In genomic region chr7:126976878-126977459, GRCm38 (mm10) we compare ENCODE assay signal across 8 mouse cellular contexts. TPM values are rescaled to one million over a fixed set of nuclear protein-coding genes. Genes with fewer than 3 reads are reported as not detected.
DNase-seq lines count a peak whose midpoint lies in the region; ATAC-seq and TF ChIP-seq lines count a peak whose summit lies in the region.

No protein-coding gene starts in this region.

- TF ChIP-seq EP300 in liver, postnatal 0 days (IDR thresholded peaks at IDR 0.05; ENCODE audit: low read depth) = no peak

- no peaks in the 10 kb centered on the region for H3K9me3 ChIP-seq in hindbrain, embryonic 13.5 days
- H3K9me3 ChIP-seq in liver, postnatal 0 days (ENCODE audit: low read length) = no peaks in the 10 kb centered on the region

- WGBS in hindbrain, embryonic 13.5 days = 30% methylated on average over 14 of the region's 14 CpGs
- WGBS in liver, postnatal 0 days (ENCODE audit: insufficient replicate concordance) = 22% methylated on average over 14 of the region's 14 CpGs

- ATAC-seq in hindbrain, embryonic 13.5 days (ENCODE audit: low FRiP score) = 0 out of 2 replicates have a peak, but pooled peaks have one; percentile 5
- no peak for ATAC-seq in liver, postnatal 0 days
- no peak for ATAC-seq in monocyte, adult 5-6 weeks (replicated peaks; ENCODE audit: insufficient number of reproducible peaks, low FRiP score, low TSS enrichment, poor library complexity, severe bottlenecking)
- ATAC-seq in megakaryocyte progenitor cell, adult 5-6 weeks (replicated peaks; ENCODE audit: poor library complexity) = no peak

- peak overlapping the region; percentile 98 for H3K9ac ChIP-seq in hindbrain, embryonic 13.5 days
- H3K9ac ChIP-seq in liver, postnatal 0 days (replicated peaks) = peak overlapping the region; percentile 95

- peak overlapping the region; percentile 98 for H3K4me3 ChIP-seq in hindbrain, embryonic 13.5 days
- peak overlapping the region; percentile 93 for H3K4me3 ChIP-seq in liver, postnatal 0 days (ENCODE audit: low read depth, low read length)

- DNase-seq in kidney, adult 18-20 months = peak; percentile 36
- DNase-seq in kidney, postnatal 4 days = no peak
- DNase-seq in ZHBTc4 (ENCODE audit: low read depth, low spot score) = peak; percentile 59
- no peak for DNase-seq in liver, postnatal 0 days
- no peak for DNase-seq in adrenal gland, postnatal 4 days (ENCODE audit: low spot score in 2 of 2)

- peaks cover 48% of the 10 kb centered on the region for H3K36me3 ChIP-seq in hindbrain, embryonic 13.5 days
- H3K36me3 ChIP-seq in liver, postnatal 0 days (replicated peaks; ENCODE audit: insufficient read depth, low read length) = peaks cover 27% of the 10 kb centered on the region

- TF ChIP-seq CTCF in liver, postnatal 0 days (IDR thresholded peaks at IDR 0.05; ENCODE audit: low read depth) = no peak

- H3K27ac ChIP-seq in hindbrain, embryonic 13.5 days = peak overlapping the region; percentile 93
- peak overlapping the region; percentile 95 for H3K27ac ChIP-seq in liver, postnatal 0 days (ENCODE audit: low read depth)

- H3K4me2 ChIP-seq in hindbrain, embryonic 13.5 days = peak overlapping the region; percentile 93
- peak overlapping the region; percentile 91 for H3K4me2 ChIP-seq in liver, postnatal 0 days (ENCODE audit: low read depth, low read length)

- no peaks in the 10 kb centered on the region for H3K27me3 ChIP-seq in hindbrain, embryonic 13.5 days
- H3K27me3 ChIP-seq in liver, postnatal 0 days (ENCODE audit: insufficient read depth, low read length) = no peaks in the 10 kb centered on the region

- H3K4me1 ChIP-seq in hindbrain, embryonic 13.5 days (replicated peaks) = peaks cover 23% of the 10 kb centered on the region
- H3K4me1 ChIP-seq in liver, postnatal 0 days (ENCODE audit: insufficient read depth) = peaks cover 27% of the 10 kb centered on the region

RNA-seq across cellular contexts. Expression of gene Cdiptos, which starts 1.1 kb away (rescaled TPM):
- polyA plus RNA-seq in hindbrain, embryonic 13.5 days (2015; fragmentation: Nextera tagmentation; extraction: Ambion mirVana) = 1.2 and 1.4 TPM in 2 replicates
- 0.68 and 1.0 TPM in 2 replicates for polyA plus RNA-seq in liver, postnatal 0 days (2015; fragmentation: Nextera tagmentation; extraction: Ambion mirVana)
- total RNA-seq in monocyte, adult 5-6 weeks (2017) = 2.8 to 9.8 TPM (median 5.5 TPM) in 3 replicates
- 1 to 10 TPM; 1.9 to 2.5 TPM for total RNA-seq in adrenal gland, postnatal 4 days (2021)
- total RNA-seq in megakaryocyte progenitor cell, adult 5-6 weeks (2015) = 4.3 and 4.9 TPM in 2 replicates
- total RNA-seq in megakaryocyte progenitor cell, adult 5-6 weeks (2017) = 0.62 and 3.2 TPM in 2 replicates

RNA-seq across cellular contexts. Expression of gene Cdipt, which starts 1.3 kb away (rescaled TPM):
- 109 and 112 TPM in 2 replicates for polyA plus RNA-seq in hindbrain, embryonic 13.5 days (2015; fragmentation: Nextera tagmentation; extraction: Ambion mirVana)
- 33.2 and 37.4 TPM in 2 replicates for polyA plus RNA-seq in liver, postnatal 0 days (2015; fragmentation: Nextera tagmentation; extraction: Ambion mirVana)
- total RNA-seq in monocyte, adult 5-6 weeks (2017) = 43.2 to 53.6 TPM (median 43.9 TPM) in 3 replicates
- total RNA-seq in adrenal gland, postnatal 4 days (2021) = 10 to 100 TPM; 86.8 to 91.0 TPM
- total RNA-seq in megakaryocyte progenitor cell, adult 5-6 weeks (2015) = 41.2 and 42.3 TPM in 2 replicates
- total RNA-seq in megakaryocyte progenitor cell, adult 5-6 weeks (2017) = 50.1 and 54.7 TPM in 2 replicates

RNA-seq across cellular contexts. Expression of gene Sez6l2, which starts 26.6 kb away (rescaled TPM):
- polyA plus RNA-seq in hindbrain, embryonic 13.5 days (2015; fragmentation: Nextera tagmentation; extraction: Ambion mirVana) = 32.7 and 36.7 TPM in 2 replicates
- polyA plus RNA-seq in liver, postnatal 0 days (2015; fragmentation: Nextera tagmentation; extraction: Ambion mirVana) = 0.09 and 0.43 TPM in 2 replicates
- total RNA-seq in monocyte, adult 5-6 weeks (2017) = 0.64 to 3.6 TPM (median 1.3 TPM) in 3 replicates
- 10 to 100 TPM; 97.6 to 97.9 TPM for total RNA-seq in adrenal gland, postnatal 4 days (2021)
- 0.46 and 1.6 TPM in 2 replicates for total RNA-seq in megakaryocyte progenitor cell, adult 5-6 weeks (2015)
- total RNA-seq in megakaryocyte progenitor cell, adult 5-6 weeks (2017) = 0.34 and 0.37 TPM in 2 replicates

RNA-seq across cellular contexts. Expression of gene Asphd1, which starts 27.6 kb away (rescaled TPM):
- 6.1 and 6.4 TPM in 2 replicates for polyA plus RNA-seq in hindbrain, embryonic 13.5 days (2015; fragmentation: Nextera tagmentation; extraction: Ambion mirVana)
- polyA plus RNA-seq in liver, postnatal 0 days (2015; fragmentation: Nextera tagmentation; extraction: Ambion mirVana) = not detected in 2 replicates
- total RNA-seq in monocyte, adult 5-6 weeks (2017) = not detected in 3 replicates
- 1 to 10 TPM; 3.0 to 3.7 TPM for total RNA-seq in adrenal gland, postnatal 4 days (2021)
- total RNA-seq in megakaryocyte progenitor cell, adult 5-6 weeks (2015) = not detected in 2 replicates
- total RNA-seq in megakaryocyte progenitor cell, adult 5-6 weeks (2017) = not detected in 2 replicates

RNA-seq across cellular contexts. Expression of gene Mvp, which starts 37.5 kb away (rescaled TPM):
- 4.5 and 5.2 TPM in 2 replicates for polyA plus RNA-seq in hindbrain, embryonic 13.5 days (2015; fragmentation: Nextera tagmentation; extraction: Ambion mirVana)
- 10.5 and 10.9 TPM in 2 replicates for polyA plus RNA-seq in liver, postnatal 0 days (2015; fragmentation: Nextera tagmentation; extraction: Ambion mirVana)
- 95.0 to 131 TPM (median 111 TPM) in 3 replicates for total RNA-seq in monocyte, adult 5-6 weeks (2017)
- 10 to 100 TPM; 67.1 to 68.4 TPM for total RNA-seq in adrenal gland, postnatal 4 days (2021)
- total RNA-seq in megakaryocyte progenitor cell, adult 5-6 weeks (2015) = 2.2 and 5.1 TPM in 2 replicates
- total RNA-seq in megakaryocyte progenitor cell, adult 5-6 weeks (2017) = 17.4 and 19.2 TPM in 2 replicates

Comparison
In these comparisons a context has a peak if more than half of its experiments do, and no peak if none do; other contexts are left out.
1. DNase-seq: peak in kidney, adult 18-20 months (single experiment) and ZHBTc4 (single experiment); none in kidney, postnatal 4 days (0 of 2), liver, postnatal 0 days (single experiment) and adrenal gland, postnatal 4 days (0 of 2).
2. RNA of gene Sez6l2, which starts 26.6 kb away (total RNA-seq): 97.6 to 97.9 TPM in adrenal gland, postnatal 4 days; 0.64 to 3.6 TPM in monocyte, adult 5-6 weeks and 0.34 to 1.6 TPM in megakaryocyte progenitor cell, adult 5-6 weeks; every median in the first group is over 10 times any median in the second.